Mouse (Mus musculus) liver, embryonic 15.5 days (tissue): ENCODE measurements around the gene Hsf2bp. TPM values are rescaled to one million over a fixed set of nuclear protein-coding genes. Genes with fewer than 3 reads are reported as not detected.

Experiments used
- ATAC-seq: fragments of 200-750 bp; cut with Nextera tagmentation; 2 replicates; pipeline ENCODE4 v1.8.0; 2017; ENCODE audit warnings: moderate number of reproducible peaks, mild to moderate bottlenecking, moderate library complexity; ENCODE audit not compliant: insufficient read depth
- H3K27ac ChIP-seq: fragments of 300-500 bp; sonication (generic); replicated peaks from 2 replicates; pipeline ENCODE4 v1.5.1; 2015; ENCODE audit warnings: mild to moderate bottlenecking, inconsistent platforms
- H3K27me3 ChIP-seq: fragments of 300-500 bp; sonication (generic); 2 replicates; pipeline ENCODE4 v1.6.1; 2015; ENCODE audit warnings: mild to moderate bottlenecking, inconsistent platforms
- H3K36me3 ChIP-seq: fragments of 300-500 bp; sonication (generic); replicated peaks from 2 replicates; pipeline ENCODE4 v1.6.1; 2015; ENCODE audit warnings: moderate library complexity, mild to moderate bottlenecking, inconsistent platforms
- H3K4me1 ChIP-seq: fragments of 300-500 bp; sonication (generic); replicated peaks from 2 replicates; pipeline ENCODE4 v1.6.1; 2015; ENCODE audit warnings: inconsistent platforms
- H3K4me2 ChIP-seq: fragments of 300-500 bp; sonication (generic); 2 replicates; pipeline ENCODE4 v1.6.1; 2015; ENCODE audit warnings: moderate library complexity, mild to moderate bottlenecking, inconsistent platforms
- H3K4me3 ChIP-seq: fragments of 300-500 bp; sonication (generic); replicated peaks from 2 replicates; pipeline ENCODE4 v1.5.1; 2015; ENCODE audit warnings: mild to moderate bottlenecking, inconsistent platforms
- H3K9ac ChIP-seq: fragments of 300-500 bp; sonication (generic); 2 replicates; pipeline ENCODE4 v1.6.1; 2015; ENCODE audit warnings: moderate library complexity, mild to moderate bottlenecking, inconsistent platforms
- H3K9me3 ChIP-seq: fragments of 300-500 bp; sonication (generic); replicated peaks from 2 replicates; pipeline ENCODE4 v1.6.1; 2016; ENCODE audit warnings: inconsistent platforms
- WGBS: fragments of 180-500 bp; shearing (Covaris S2); methylation state at CpG from one replicate; pipeline ENCODE4 v1.1.7; 2015; ENCODE audit warnings: mixed read lengths; ENCODE audit not compliant: insufficient replicate concordance; 5-methylcytosine and 5-hydroxymethylcytosine counted together
- polyA plus RNA-seq: library from polyadenylated mRNA; unstranded; fragments of >200 nt; fragmentation: Nextera tagmentation; extraction: Ambion mirVana; gene quantifications from 2 replicates; pipeline ENCODE4 v1.2.1, GENCODE M21; 2015

The Hsf2bp gene
- polyA plus RNA-seq, 1 experiment from 2014 or later, result 0.21 TPM

- H3K9ac ChIP-seq, result no peak overlapping the region
- ATAC-seq, result no peak
Observed at GRCm38 (mm10) chr17:31982326-31983190, 53.6 kb downstream of the Hsf2bp start.

GRCm38 (mm10) chr17:31979888-31980287 is 56.3 kb downstream of the Hsf2bp start:
- H3K27me3 ChIP-seq, result no peaks in the 10 kb centered on the region
- no peak overlapping the region for H3K27ac ChIP-seq
- no peak overlapping the region for H3K4me2 ChIP-seq
- 62% methylated on average over 4 of the region's 4 CpGs for WGBS
- no peaks in the 10 kb centered on the region for H3K9me3 ChIP-seq
- no peaks in the 10 kb centered on the region for H3K36me3 ChIP-seq
- ATAC-seq, result no peak
- 0 out of 2 replicates have a peak, but pooled peaks cover 2% of the 10 kb centered on the region for H3K4me1 ChIP-seq
- no peak overlapping the region for H3K4me3 ChIP-seq
- no peak overlapping the region for H3K9ac ChIP-seq

More at GRCm38 (mm10) chr17:31982326-31983190, 53.6 kb downstream of the Hsf2bp start:
- no peaks in the 10 kb centered on the region for H3K27me3 ChIP-seq
- no peaks in the 10 kb centered on the region for H3K9me3 ChIP-seq
- H3K27ac ChIP-seq, result no peak overlapping the region
- H3K4me2 ChIP-seq, result no peak overlapping the region
- 0 out of 2 replicates have a peak, but pooled peaks cover 2% of the 10 kb centered on the region for H3K4me1 ChIP-seq
- WGBS, result 65% methylated on average over 11 of the region's 11 CpGs
- no peak overlapping the region for H3K4me3 ChIP-seq
- no peaks in the 10 kb centered on the region for H3K36me3 ChIP-seq

- Histone ChIP-seq H3K4me1 (no peaks in the 10 kb centered on the region), H3K27me3 (no peaks in the 10 kb centered on the region), H3K4me3 (no peak overlapping the region), H3K9ac (no peak overlapping the region), H3K4me2 (no peak overlapping the region), H3K27ac (no peak overlapping the region), H3K9me3 (no peaks in the 10 kb centered on the region), H3K36me3 (no peaks in the 10 kb centered on the region)
- ATAC-seq, result no peak
Observed at GRCm38 (mm10) chr17:31977131-31977530, 59.0 kb downstream of the Hsf2bp start.

GRCm38 (mm10) chr17:31976501-31976900 is 59.6 kb downstream of the Hsf2bp start:
- Histone ChIP-seq H3K9ac (no peak overlapping the region), H3K9me3 (no peaks in the 10 kb centered on the region), H3K4me1 (no peaks in the 10 kb centered on the region), H3K27ac (no peak overlapping the region), H3K4me2 (no peak overlapping the region), H3K4me3 (no peak overlapping the region), H3K27me3 (no peaks in the 10 kb centered on the region), H3K36me3 (no peaks in the 10 kb centered on the region)
- 50% methylated on average over 6 of the region's 6 CpGs for WGBS
- no peak for ATAC-seq

GRCm38 (mm10) chr17:31974694-31975093 is 61.5 kb downstream of the Hsf2bp start:
- 43% methylated on average over 5 of the region's 5 CpGs for WGBS
- Histone ChIP-seq H3K27me3 (no peaks in the 10 kb centered on the region), H3K36me3 (no peaks in the 10 kb centered on the region), H3K27ac (no peak overlapping the region), H3K9ac (no peak overlapping the region), H3K4me1 (no peaks in the 10 kb centered on the region), H3K9me3 (no peaks in the 10 kb centered on the region), H3K4me3 (no peak overlapping the region), H3K4me2 (no peak overlapping the region)
- no peak for ATAC-seq

- no peak overlapping the region for H3K9ac ChIP-seq
- no peaks in the 10 kb centered on the region for H3K36me3 ChIP-seq
- no peak for ATAC-seq
- no peak overlapping the region for H3K4me2 ChIP-seq
- WGBS, result 55% methylated on average over 7 of the region's 7 CpGs
- H3K27me3 ChIP-seq, result no peaks in the 10 kb centered on the region
- no peak overlapping the region for H3K4me3 ChIP-seq
- H3K9me3 ChIP-seq, result no peaks in the 10 kb centered on the region
- no peaks in the 10 kb centered on the region for H3K4me1 ChIP-seq
- H3K27ac ChIP-seq, result no peak overlapping the region
Observed at GRCm38 (mm10) chr17:31973664-31974230, 62.4 kb downstream of the Hsf2bp start.

- 71% methylated on average over 2 of the region's 2 CpGs for WGBS
- H3K4me1 ChIP-seq, result 0 out of 2 replicates have a peak, but pooled peaks cover 4% of the 10 kb centered on the region
Observed at GRCm38 (mm10) chr17:31970890-31971289, 65.3 kb downstream of the Hsf2bp start.

GRCm38 (mm10) chr17:31968801-31969200 is 67.3 kb downstream of the Hsf2bp start:
- Histone ChIP-seq H3K27me3 (no peaks in the 10 kb centered on the region), H3K36me3 (no peaks in the 10 kb centered on the region), H3K9me3 (no peaks in the 10 kb centered on the region), H3K27ac (no peak overlapping the region), H3K9ac (no peak overlapping the region), H3K4me2 (no peak overlapping the region), H3K4me3 (no peak overlapping the region), H3K4me1 (peaks cover 7% of the 10 kb centered on the region; the same call in 1 of the 2 replicates)
- no peak for ATAC-seq
- WGBS, result 48% methylated on average over 1 of the region's 1 CpGs

More at GRCm38 (mm10) chr17:31970890-31971289, 65.3 kb downstream of the Hsf2bp start:
- Histone ChIP-seq H3K36me3 (no peaks in the 10 kb centered on the region), H3K9me3 (no peaks in the 10 kb centered on the region), H3K27ac (no peak overlapping the region), H3K4me3 (no peak overlapping the region), H3K9ac (no peak overlapping the region), H3K4me2 (no peak overlapping the region), H3K27me3 (no peaks in the 10 kb centered on the region)
- ATAC-seq, result no peak

GRCm38 (mm10) chr17:31967311-31967710 is 68.8 kb downstream of the Hsf2bp start:
- Histone ChIP-seq H3K4me2 (no peak overlapping the region), H3K9ac (no peak overlapping the region), H3K27me3 (no peaks in the 10 kb centered on the region), H3K9me3 (no peaks in the 10 kb centered on the region), H3K4me3 (no peak overlapping the region), H3K36me3 (no peaks in the 10 kb centered on the region), H3K4me1 (peaks cover 7% of the 10 kb centered on the region; the same call in 1 of the 2 replicates), H3K27ac (no peak overlapping the region; the same call in 1 of the 2 replicates)
- no peak for ATAC-seq
- 64% methylated on average over 4 of the region's 4 CpGs for WGBS

- H3K4me3 ChIP-seq, result no peak overlapping the region
- H3K9me3 ChIP-seq, result no peaks in the 10 kb centered on the region
- no peaks in the 10 kb centered on the region for H3K27me3 ChIP-seq
- peaks cover 7% of the 10 kb centered on the region; the same call in 1 of the 2 replicates for H3K4me1 ChIP-seq
- no peak for ATAC-seq
- H3K36me3 ChIP-seq, result no peaks in the 10 kb centered on the region
- no peak overlapping the region for H3K9ac ChIP-seq
- H3K4me2 ChIP-seq, result no peak overlapping the region
- H3K27ac ChIP-seq, result peak overlapping the region; percentile 75
- WGBS, result 58% methylated on average over 1 of the region's 1 CpGs
Observed at GRCm38 (mm10) chr17:31966566-31966965, 69.6 kb downstream of the Hsf2bp start.

- Histone ChIP-seq H3K36me3 (no peaks in the 10 kb centered on the region), H3K27me3 (no peaks in the 10 kb centered on the region), H3K4me1 (peaks cover 7% of the 10 kb centered on the region; the same call in 1 of the 2 replicates), H3K9me3 (no peaks in the 10 kb centered on the region), H3K9ac (no peak overlapping the region), H3K27ac (peak overlapping the region; percentile 75), H3K4me3 (no peak overlapping the region), H3K4me2 (no peak overlapping the region)
- 26% methylated on average over 2 of the region's 2 CpGs for WGBS
- ATAC-seq, result peak; percentile 88
Observed at GRCm38 (mm10) chr17:31965623-31966022, 70.5 kb downstream of the Hsf2bp start.
